32 mouse cellular contexts compared by ENCODE assay signal in genomic region chr2:170592161-170592560, GRCm38 (mm10). TPM values are rescaled to one million over a fixed set of nuclear protein-coding genes. Genes with fewer than 3 reads are reported as not detected.
DNase-seq lines count a peak whose midpoint lies in the region; ATAC-seq and TF ChIP-seq lines count a peak whose summit lies in the region.
"Had no signal": no experiment of that assay in that cellular context is flagged by ENCODE, and none has a peak within 500 bp of the region (broad histone marks: within the 10 kb centered on the region; RNA-seq: fewer than 3 reads in every experiment).

No protein-coding gene starts in this region.

- H3K4me1 ChIP-seq in kidney, embryonic 14.5 days (ENCODE audit: control insufficient read depth, insufficient read depth, low read length), result no peaks in the 10 kb centered on the region
- H3K4me1 ChIP-seq: embryonic facial prominence, embryonic 13.5 days; heart, embryonic 15.5 days had no signal

- H3K9ac ChIP-seq in kidney, embryonic 14.5 days (ENCODE audit: low read depth, low read length), result no peak overlapping the region
- H3K9ac ChIP-seq: embryonic facial prominence, embryonic 13.5 days; forebrain, embryonic 12.5 days; forebrain, embryonic 15.5 days; heart, embryonic 12.5 days; heart, embryonic 15.5 days; hindbrain, embryonic 13.5 days had no signal

- CTCF ChIA-PET in Patski (lab: Charles Lee), result interaction anchor here (1.4 to 12.2 kb wide), 2 partner anchors 17 to 73 kb away, joined by 4 to 228 read pairs; no protein-coding TSS in a partner anchor

- WGBS in kidney, embryonic 14.5 days, result 65% methylated on average over 6 of the region's 6 CpGs

- no peaks in the 10 kb centered on the region for H3K27me3 ChIP-seq in kidney, embryonic 14.5 days (ENCODE audit: control insufficient read depth, insufficient read depth, low read length)
- peaks cover 6% of the 10 kb centered on the region for H3K27me3 ChIP-seq in Patski
- H3K27me3 ChIP-seq: CH12.LX; embryonic facial prominence, embryonic 13.5 days; forebrain, embryonic 12.5 days; forebrain, embryonic 15.5 days; heart, embryonic 15.5 days; hindbrain, embryonic 13.5 days had no signal

- no peak for TF ChIP-seq CTCF in Patski (IDR thresholded peaks at IDR 0.05)

- POLR2A ChIA-PET in Patski (lab: Charles Lee), result interaction anchor here (0.6 kb wide), 1 partner anchor 60 kb away, joined by 8 read pairs; no protein-coding TSS in a partner anchor

- H3K4me2 ChIP-seq in kidney, embryonic 14.5 days (replicated peaks; ENCODE audit: low read depth, low read length), result no peak overlapping the region
- H3K4me2 ChIP-seq: embryonic facial prominence, embryonic 13.5 days; forebrain, embryonic 12.5 days; forebrain, embryonic 15.5 days; heart, embryonic 12.5 days; heart, embryonic 15.5 days; hindbrain, embryonic 13.5 days had no signal

- in situ Hi-C loops in Patski (cut with MboI; ENCODE audit: low pct_unique_long_range_greater_than_20kb), result loop anchor here (10.0 kb wide), 2 partner anchors 147 to 1623 kb away; no protein-coding TSS in a partner anchor

- no peak overlapping the region for H3K4me3 ChIP-seq in kidney, embryonic 14.5 days (ENCODE audit: low read length)
- H3K4me3 ChIP-seq: embryonic facial prominence, embryonic 10.5 days; embryonic facial prominence, embryonic 13.5 days; erythroblast, embryonic 14.5 days; forebrain, embryonic 12.5 days; forebrain, embryonic 15.5 days; heart, adult 2 months; heart, embryonic 12.5 days; heart, embryonic 15.5 days; hindbrain, embryonic 10.5 days; hindbrain, embryonic 13.5 days had no signal

- no peak overlapping the region for H3K27ac ChIP-seq in kidney, embryonic 14.5 days (ENCODE audit: low read depth, low read length)
- H3K27ac ChIP-seq: embryonic facial prominence, embryonic 10.5 days; embryonic facial prominence, embryonic 13.5 days; forebrain, embryonic 12.5 days; forebrain, embryonic 15.5 days; heart, adult 2 months; heart, embryonic 15.5 days; hindbrain, embryonic 10.5 days; hindbrain, embryonic 13.5 days had no signal

- no peak for ATAC-seq in kidney, embryonic 14.5 days (ENCODE audit: low FRiP score, low TSS enrichment)
- ATAC-seq in Patski, result peak; percentile 46
- ATAC-seq: forebrain, embryonic 15.5 days; hindbrain, embryonic 16.5 days had no signal

- no peaks in the 10 kb centered on the region for H3K36me3 ChIP-seq in kidney, embryonic 14.5 days (ENCODE audit: control insufficient read depth, insufficient read depth, low read length)
- H3K36me3 ChIP-seq: embryonic facial prominence, embryonic 10.5 days; embryonic facial prominence, embryonic 13.5 days; forebrain, embryonic 12.5 days; forebrain, embryonic 15.5 days; G1E; heart, embryonic 12.5 days; heart, embryonic 15.5 days; hindbrain, embryonic 10.5 days; hindbrain, embryonic 13.5 days had no signal

- DNase-seq in kidney, adult 18-20 months, result peak; percentile 40
- DNase-seq in Patski (ENCODE audit: low read depth, low spot score), result no peak
- DNase-seq in kidney, adult 9 months, result peak; percentile 83
- DNase-seq in kidney, postnatal 25 days, result peak; percentile 24 to 66
- DNase-seq in ovary, postnatal 14 days (ENCODE audit: low spot score), result no peak
- DNase-seq in embryo, embryonic 9.5 days (ENCODE audit: extremely low spot score), result no peak
- DNase-seq in lung, postnatal 14 days, result no peak
- DNase-seq: adrenal gland, adult 2 months; adrenal gland, postnatal 14 days; B cell, adult 2 months; cerebellum, adult 11 months; cerebellum, adult 2 months; cerebellum, adult 9-11 months; cerebellum, postnatal 25 days; gastrocnemius, postnatal 10 days; gastrocnemius, postnatal 36 days; heart, adult 2 months; heart, postnatal 10 days; heart, postnatal 36 days had no signal

- H3K9me3 ChIP-seq in kidney, embryonic 14.5 days (ENCODE audit: control insufficient read depth, low read length), result no peaks in the 10 kb centered on the region
- H3K9me3 ChIP-seq: forebrain, embryonic 12.5 days; forebrain, embryonic 15.5 days; heart, embryonic 15.5 days; hindbrain, embryonic 13.5 days had no signal

RNA-seq across cellular contexts. Expression of gene 4930470P17Rik, which starts 9.7 kb away (rescaled TPM):
- not detected in 2 replicates for polyA plus RNA-seq in kidney, embryonic 14.5 days (2014; fragmentation: Nextera tagmentation; extraction: Ambion mirVana)
- not detected for polyA plus RNA-seq in Patski (2021)
- polyA plus RNA-seq: adrenal gland, adult 2 months; cerebellum, adult 2 months; embryonic facial prominence, embryonic 10.5 days; embryonic facial prominence, embryonic 13.5 days; erythroblast, embryonic 14.5 days; forebrain, embryonic 12.5 days; forebrain, embryonic 15.5 days; G1E; heart, adult 2 months; heart, embryonic 12.5 days; heart, embryonic 15.5 days; hindbrain, embryonic 10.5 days; hindbrain, embryonic 13.5 days had no signal

Comparison
In these comparisons a context has a peak if more than half of its experiments do, and no peak if none do; other contexts are left out.
1. DNase-seq: peak in kidney, adult 18-20 months (single experiment), kidney, adult 9 months (single experiment) and kidney, postnatal 25 days (2 of 2); none in Patski (single experiment), ovary, postnatal 14 days (single experiment), embryo, embryonic 9.5 days (single experiment) and lung, postnatal 14 days (single experiment).